ENCODE assay signal across 8 mouse cellular contexts in the genomic region with DNA sequence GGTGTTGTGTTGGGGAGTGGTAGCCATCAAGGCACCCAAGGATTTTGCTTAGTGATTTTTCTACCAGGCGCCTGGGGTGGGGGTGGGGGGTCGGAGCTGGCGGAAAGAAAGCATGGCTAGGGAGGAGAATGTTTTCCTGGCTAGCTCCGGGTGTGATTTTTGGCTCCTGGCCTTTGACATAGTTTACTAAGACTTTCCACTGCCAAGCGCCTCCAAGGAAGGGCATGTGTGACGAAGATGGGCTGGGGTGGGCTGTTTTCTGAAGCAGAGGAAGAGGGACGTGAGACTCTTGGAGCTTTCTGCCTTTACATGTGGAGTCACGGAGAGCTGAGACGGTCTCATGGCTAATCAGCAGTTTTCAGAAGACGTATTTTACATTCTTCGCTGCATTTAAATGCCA.
DNase-seq lines count a peak whose midpoint lies in the region; ATAC-seq lines count a peak whose summit lies in the region.

No protein-coding gene starts in this region.

- ATAC-seq in cerebellum, adult (ENCODE audit: insufficient number of reproducible peaks, low FRiP score, low TSS enrichment) = no peak

- peak; percentile 47 for DNase-seq in gastrocnemius, adult 18-20 months (ENCODE audit: low spot score)
- no peak for DNase-seq in gastrocnemius, postnatal 4 days (ENCODE audit: low spot score in 2 of 2)
- peak; percentile 57 for DNase-seq in fibroblast of lung, adult 2 months (ENCODE audit: low read depth)
- peak; percentile 54 to 72 for DNase-seq in heart, postnatal 14 days
- DNase-seq in lung, postnatal 14 days = peak; percentile 83
- DNase-seq in left cerebral cortex, adult 8-10 months (ENCODE audit: low spot score in 2 of 2) = no peak
- DNase-seq in cerebellum, postnatal 25 days = no peak

- intact Hi-C loops in heart, postnatal 14 days (cut with DNase I) = no loop called here

Comparison
In these comparisons a context has a peak if more than half of its experiments do, and no peak if none do; other contexts are left out.
1. DNase-seq: peak in gastrocnemius, adult 18-20 months (single experiment), fibroblast of lung, adult 2 months (single experiment), heart, postnatal 14 days (2 of 2) and lung, postnatal 14 days (single experiment); none in gastrocnemius, postnatal 4 days (0 of 2), left cerebral cortex, adult 8-10 months (0 of 2) and cerebellum, postnatal 25 days (0 of 2).